Mouse (Mus musculus) thymus, postnatal 0 days (tissue): ENCODE results near the gene Ces2e. TPM values are rescaled to one million over a fixed set of nuclear protein-coding genes. Genes with fewer than 3 reads are reported as not detected.
"Not testable (repeated sequence)": the region's sequence is repeated elsewhere in the genome, so short reads cannot be mapped to it uniquely, and the experiment has no call there.

Experiments used
- DNase-seq: peaks from one replicate; pipeline ENCODE4 v3.0.0-alpha.2; 2015; ENCODE audit warnings: low spot score
- polyA plus RNA-seq: library from polyadenylated mRNA; unstranded; fragments of >200 nt; fragmentation: Nextera tagmentation; extraction: Ambion mirVana; gene quantifications from 2 replicates; pipeline ENCODE4 v1.2.1, GENCODE M21; 2015

Ces2e gene
- 0.13 and 0.35 TPM in 2 replicates for polyA plus RNA-seq

GRCm38 (mm10) chr8:104925972-104926596, at the start of gene Ces2e:
TSS of gene Ces2e (plus strand) at chr8:104926260.
- DNase-seq: no peak

- DNase-seq: not testable (repeated sequence)
These were observed 39.7 kb upstream of the Ces2e start for GRCm38 (mm10) chr8:104886223-104886926.

- no peak for DNase-seq
These were observed 24.3 kb upstream of the Ces2e start for GRCm38 (mm10) chr8:104901746-104902145.

- DNase-seq: no peak
These were observed 18.9 kb upstream of the Ces2e start for GRCm38 (mm10) chr8:104907111-104907510.

DNA sequence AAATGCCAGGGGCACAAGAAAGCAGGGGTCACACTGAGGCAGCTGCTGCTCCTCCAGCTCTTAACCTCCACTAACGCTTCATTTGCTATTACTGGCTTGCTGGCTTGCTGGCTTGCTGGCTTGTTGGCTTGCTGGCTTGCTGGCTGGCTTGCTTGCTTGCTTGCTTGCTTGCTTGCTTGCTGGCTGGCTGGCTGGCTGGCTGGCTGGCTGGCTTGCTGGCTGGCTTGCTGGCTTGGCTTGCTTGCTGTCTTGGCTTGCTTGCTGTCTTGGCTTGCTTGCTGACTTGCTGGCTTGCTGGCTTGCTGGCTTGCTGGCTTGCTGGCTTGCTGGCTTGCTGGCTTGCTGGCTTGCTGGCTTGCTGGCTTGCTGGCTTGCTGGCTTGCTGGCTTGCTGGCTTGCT, 17.0 kb upstream of the Ces2e start:
- not testable (repeated sequence) for DNase-seq

DNA sequence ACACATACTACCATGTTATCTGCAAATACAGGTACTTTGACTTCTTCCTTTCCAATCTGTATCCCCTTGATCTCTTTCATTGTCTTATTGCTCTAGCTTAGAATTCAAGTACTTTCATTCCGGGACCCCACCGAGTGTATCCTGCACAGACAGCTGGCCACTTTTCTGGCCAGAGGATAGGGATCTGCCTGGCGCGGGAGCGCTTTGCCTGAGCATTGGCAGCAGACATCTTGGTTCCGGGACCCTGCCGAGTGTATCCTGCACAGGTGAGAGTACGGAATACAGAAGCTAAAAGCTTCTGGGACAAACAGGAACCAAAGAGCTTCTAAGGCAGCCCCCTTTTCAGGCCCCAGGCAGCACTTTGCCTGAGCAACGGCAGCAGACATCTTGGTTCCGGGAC, 16.4 kb upstream of the Ces2e start:
- DNase-seq: not testable (repeated sequence)

DNA sequence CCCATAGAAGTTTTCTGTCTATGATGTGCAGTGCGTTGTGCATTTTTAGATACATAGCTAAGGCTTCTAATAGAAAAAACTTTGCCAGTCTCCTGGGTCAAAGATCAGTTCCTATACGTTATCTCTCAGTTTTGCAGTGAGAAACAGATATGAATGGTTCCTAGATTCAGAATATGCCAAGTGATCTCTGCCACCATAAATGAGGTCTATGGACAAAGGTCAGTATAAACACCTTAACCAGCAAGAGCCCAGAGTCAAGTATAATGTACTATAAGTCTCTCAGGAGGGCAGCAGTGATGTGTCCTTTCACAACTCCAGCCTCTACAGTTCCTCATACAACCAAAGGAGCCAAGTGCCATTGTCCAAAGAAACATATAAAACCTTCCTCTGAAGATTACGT, 1.2 kb downstream of the Ces2e start:
- no peak for DNase-seq

DNA sequence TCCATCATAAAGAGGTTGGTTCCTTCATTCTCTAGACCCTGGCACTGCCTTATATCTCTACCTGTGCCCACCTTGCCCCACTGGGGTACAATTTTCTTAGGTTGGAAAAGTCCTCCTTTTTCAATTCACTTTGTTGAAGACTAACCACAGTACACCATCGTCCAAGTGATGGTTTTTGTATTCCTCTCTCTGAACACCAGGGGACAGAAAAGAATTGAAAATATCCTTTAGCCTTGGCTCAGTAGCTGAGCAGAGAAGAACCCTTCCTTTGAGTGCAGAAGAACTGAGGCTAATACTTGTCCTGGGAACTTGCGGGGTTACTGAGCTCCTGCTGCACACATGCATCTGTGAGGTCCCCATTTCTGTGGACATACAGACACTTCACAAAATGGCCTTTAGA, 18.6 kb downstream of the Ces2e start:
- DNase-seq: no peak

GRCm38 (mm10) chr8:104947056-104947455, 21.0 kb downstream of the Ces2e start, which contains the start of gene Ces2f:
TSS of gene Ces2f (plus strand) at chr8:104947356.
- no peak for DNase-seq

GRCm38 (mm10) chr8:104949031-104949430, 23.0 kb downstream of the Ces2e start:
- no peak for DNase-seq

GRCm38 (mm10) chr8:104961537-104961961, 35.5 kb downstream of the Ces2e start, which contains the start of gene Ces2g:
TSS of gene Ces2g (plus strand) at chr8:104961718.
- no peak for DNase-seq

- no peak for DNase-seq
These were observed 36.3 kb downstream of the Ces2e start for GRCm38 (mm10) chr8:104962229-104962901.

- no peak for DNase-seq
These were observed 37.4 kb downstream of the Ces2e start for GRCm38 (mm10) chr8:104963375-104963894.

- no peak for DNase-seq
These were observed 58.1 kb downstream of the Ces2e start for GRCm38 (mm10) chr8:104984126-104984525.

Other genes starting within 250 kb of the Ces2e start
- 0.12 and 0.15 TPM in 2 replicates for gene Ces2a, start 192.3 kb upstream of the Ces2e start, polyA plus RNA-seq
- 0.26 TPM in 1 of 2 replicates, not detected in the other for gene Ces2b, start 94.7 kb upstream of the Ces2e start, polyA plus RNA-seq
- gene Ces2c, start 79.2 kb upstream of the Ces2e start, polyA plus RNA-seq: 0.49 and 0.56 TPM in 2 replicates
- 0.09 and 0.41 TPM in 2 replicates for gene Ces2f, start 21.1 kb downstream of the Ces2e start, polyA plus RNA-seq
- gene Ces2g, start 35.5 kb downstream of the Ces2e start, polyA plus RNA-seq: 0.68 and 1.0 TPM in 2 replicates
- not detected in 2 replicates for gene Ces2h, start 74.6 kb downstream of the Ces2e start, polyA plus RNA-seq
- 0.07 TPM in 1 of 2 replicates, not detected in the other for gene Ces3a, start 122.3 kb downstream of the Ces2e start, polyA plus RNA-seq
- not detected in 2 replicates for gene Ces3b, start 157.5 kb downstream of the Ces2e start, polyA plus RNA-seq
- 0.06 and 0.14 TPM in 2 replicates for gene Ces4a, start 205.5 kb downstream of the Ces2e start, polyA plus RNA-seq
- 68.5 and 77.3 TPM in 2 replicates for gene Cbfb, start 244.4 kb downstream of the Ces2e start, polyA plus RNA-seq